Comparison of ENCODE assay signal across 8 mouse cellular contexts in the genomic region with DNA sequence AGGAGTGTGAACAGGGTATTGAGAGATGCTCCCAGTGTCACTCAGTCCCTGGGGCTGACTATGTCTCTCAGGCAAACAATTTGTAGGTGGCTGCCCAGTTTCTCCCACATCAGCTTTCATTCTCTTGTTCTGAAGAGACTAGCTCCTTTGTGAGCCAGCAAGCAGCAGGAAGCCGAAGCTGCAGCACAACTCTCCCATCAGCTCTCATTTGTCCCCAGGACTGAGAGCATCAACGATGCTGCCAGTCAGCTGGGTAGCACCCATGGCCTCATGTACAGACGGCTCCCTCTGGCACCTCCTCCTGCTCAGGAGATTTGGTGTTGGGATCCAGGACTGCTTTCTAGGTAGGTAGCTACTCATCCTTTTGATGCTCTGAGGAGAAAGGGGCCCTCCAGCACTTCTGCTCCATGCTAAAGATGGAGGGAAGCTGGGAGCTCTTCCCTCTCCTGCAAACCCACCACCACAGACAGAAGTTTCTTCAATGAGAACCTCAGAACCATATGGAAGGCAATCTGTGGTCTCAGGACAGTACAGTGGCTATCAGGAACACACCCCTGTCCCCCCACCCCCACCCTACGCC. TPM values are rescaled to one million over a fixed set of nuclear protein-coding genes. Genes with fewer than 3 reads are reported as not detected.
DNase-seq lines count a peak whose midpoint lies in the region; ATAC-seq and TF ChIP-seq lines count a peak whose summit lies in the region.

No protein-coding gene starts in this region.

- H3K9ac ChIP-seq in heart, embryonic 14.5 days (ENCODE audit: low read length) = peak overlapping the region; percentile 89
- peak overlapping the region; percentile 70 for H3K9ac ChIP-seq in hindbrain, postnatal 0 days (replicated peaks; ENCODE audit: low read length)
- H3K9ac ChIP-seq in neural tube, embryonic 12.5 days = peak overlapping the region; percentile 64; the same call in 1 of the 2 replicates

- 0 out of 4 replicates have a peak overlapping the region, but pooled peaks of 1 of the 2 experiments have one; percentile 82 for H3K27ac ChIP-seq in heart, embryonic 14.5 days (replicated peaks in 1 of 2; ENCODE audit: control insufficient read depth in 1 of 2, insufficient read depth in 1 of 2, low read depth in 2 of 2, low read length in 2 of 2)
- H3K27ac ChIP-seq in hindbrain, postnatal 0 days = peak overlapping the region; percentile 81
- H3K27ac ChIP-seq in neural tube, embryonic 12.5 days = no peak overlapping the region

- no peaks in the 10 kb centered on the region for H3K9me3 ChIP-seq in heart, embryonic 14.5 days (ENCODE audit: control insufficient read depth, low read length)
- H3K9me3 ChIP-seq in hindbrain, postnatal 0 days (ENCODE audit: low read length) = no peaks in the 10 kb centered on the region
- H3K9me3 ChIP-seq in neural tube, embryonic 12.5 days = no peaks in the 10 kb centered on the region

- no peak for TF ChIP-seq CTCF in hindbrain, postnatal 0 days (IDR thresholded peaks at IDR 0.05; ENCODE audit: low read depth)

- H3K4me1 ChIP-seq in heart, embryonic 14.5 days (ENCODE audit: control insufficient read depth in 2 of 2, insufficient read depth in 2 of 2, low read length in 2 of 2) = peaks cover 7 to 16% of the 10 kb centered on the region in 2 experiments; a peak in 3 of 4 replicates
- H3K4me1 ChIP-seq in hindbrain, postnatal 0 days (ENCODE audit: insufficient read depth, low read length) = peaks cover 32% of the 10 kb centered on the region
- peaks cover 21% of the 10 kb centered on the region for H3K4me1 ChIP-seq in neural tube, embryonic 12.5 days

- no peak for DNase-seq in heart, adult 18-20 months
- peak; percentile 12 for DNase-seq in A20 (ENCODE audit: low read depth, low spot score)
- peak; percentile 55 for DNase-seq in cerebellum, adult 8-10 months
- DNase-seq in hindbrain, postnatal 0 days (ENCODE audit: low spot score) = peak; percentile 44
- DNase-seq in embryo, embryonic 11 days = no peak
- DNase-seq in gastrocnemius, postnatal 25 days = no peak

- no peaks in the 10 kb centered on the region for H3K27me3 ChIP-seq in heart, embryonic 14.5 days (ENCODE audit: control insufficient read depth, insufficient read depth, low read length)
- H3K27me3 ChIP-seq in hindbrain, postnatal 0 days (ENCODE audit: insufficient read depth, low read length) = no peaks in the 10 kb centered on the region
- H3K27me3 ChIP-seq in neural tube, embryonic 12.5 days (replicated peaks) = peaks cover 12% of the 10 kb centered on the region

- H3K36me3 ChIP-seq in heart, embryonic 14.5 days (ENCODE audit: control insufficient read depth, insufficient read depth, low read length) = peaks cover 34% of the 10 kb centered on the region
- peaks cover 3% of the 10 kb centered on the region; the same call in 1 of the 2 replicates for H3K36me3 ChIP-seq in hindbrain, postnatal 0 days (ENCODE audit: insufficient read depth, low read length)
- H3K36me3 ChIP-seq in neural tube, embryonic 12.5 days = peaks cover 32% of the 10 kb centered on the region

- no peak for ATAC-seq in heart, embryonic 14.5 days (ENCODE audit: insufficient number of reproducible peaks, insufficient read depth, low FRiP score, low read depth)
- ATAC-seq in hindbrain, postnatal 0 days = peak; percentile 11; the same call in 1 of the 2 replicates
- peak; percentile 51; the same call in 1 of the 2 replicates for ATAC-seq in neural tube, embryonic 12.5 days (ENCODE audit: low FRiP score, low read depth)

- peak overlapping the region; percentile 85 to 94 for H3K4me3 ChIP-seq in heart, embryonic 14.5 days (ENCODE audit: control insufficient read depth in 1 of 2, insufficient read depth in 1 of 2, low read depth in 1 of 2, low read length in 2 of 2)
- H3K4me3 ChIP-seq in hindbrain, postnatal 0 days (ENCODE audit: low read length) = peak overlapping the region; percentile 55
- peak overlapping the region; percentile 55 for H3K4me3 ChIP-seq in neural tube, embryonic 12.5 days

- 39% methylated on average over 4 of the region's 4 CpGs for WGBS in heart, embryonic 14.5 days
- WGBS in hindbrain, postnatal 0 days = 18% methylated on average over 4 of the region's 4 CpGs
- WGBS in neural tube, embryonic 12.5 days = 32% methylated on average over 4 of the region's 4 CpGs

- peak overlapping the region; percentile 75 for H3K4me2 ChIP-seq in heart, embryonic 14.5 days (ENCODE audit: low read length)
- H3K4me2 ChIP-seq in hindbrain, postnatal 0 days (ENCODE audit: low read depth, low read length) = peak overlapping the region; percentile 99
- H3K4me2 ChIP-seq in neural tube, embryonic 12.5 days (replicated peaks) = peak overlapping the region; percentile 99

RNA-seq across cellular contexts. Expression of a gene that starts 22.7 kb away (rescaled TPM):
- 11.7 and 13.3 TPM in 2 replicates for polyA plus RNA-seq in heart, embryonic 14.5 days (2014; fragmentation: Nextera tagmentation; extraction: Ambion mirVana)
- 1 to 10 TPM; 1.5 to 1.8 TPM for total RNA-seq in heart, adult 18-20 months (2021)
- 14.4 and 14.9 TPM in 2 replicates for total RNA-seq in hindbrain, postnatal 0 days (2014; rRNA removed)
- polyA plus RNA-seq in hindbrain, postnatal 0 days (2015; fragmentation: Nextera tagmentation; extraction: Ambion mirVana) = 11.2 and 11.4 TPM in 2 replicates
- 3.2 and 3.6 TPM in 2 replicates for polyA plus RNA-seq in neural tube, embryonic 12.5 days (2016; fragmentation: Nextera tagmentation; extraction: Ambion mirVana)
- total RNA-seq in gastrocnemius, postnatal 25 days (2021) = 1 to 10 TPM; 1.3 to 1.8 TPM

Comparison
In these comparisons a context has a peak if more than half of its experiments do, and no peak if none do; other contexts are left out.
1. DNase-seq: peak in A20 (single experiment), cerebellum, adult 8-10 months (single experiment) and hindbrain, postnatal 0 days (single experiment); none in heart, adult 18-20 months (0 of 2), embryo, embryonic 11 days (single experiment) and gastrocnemius, postnatal 25 days (single experiment).
2. Peak in every context shown above with its lines, with median percentiles within 50 percentile points of each other: H3K4me2 ChIP-seq, H3K4me3 ChIP-seq and H3K9ac ChIP-seq.